Mouse (Mus musculus): ENCODE measurements around the gene Slc12a8. TPM values are rescaled to one million over a fixed set of nuclear protein-coding genes. Genes with fewer than 3 reads are reported as not detected.

Gene Slc12a8
- polyA plus RNA-seq, 1 experiment from 2014 or later: 0.83 TPM

- Histone ChIP-seq H3K27ac (replicated peaks) (no peak overlapping the region), H3K4me2 (no peak overlapping the region), H3K4me3 (no peak overlapping the region), H3K9ac (no peak overlapping the region), H3K4me1 (peaks cover 83% of the 10 kb centered on the region), H3K9me3 (no peaks in the 10 kb centered on the region), H3K27me3 (replicated peaks) (no peaks in the 10 kb centered on the region), H3K36me3 (peaks cover 54% of the 10 kb centered on the region)
- WGBS: 86% methylated on average over 12 of the region's 12 CpGs
- no peak for ATAC-seq (ENCODE audit: extremely low read depth, insufficient number of reproducible peaks, low FRiP score, low TSS enrichment)
Observed at GRCm38 (mm10) chr16:33708585-33709397, 191.7 kb downstream of the Slc12a8 start.

Other genes starting within 250 kb of the Slc12a8 start
- 36.6 and 36.9 TPM in 2 replicates for gene Zfp148, start 136.5 kb upstream of the Slc12a8 start, polyA plus RNA-seq (2015; fragmentation: Nextera tagmentation; extraction: Ambion mirVana)
- gene Heg1, start 167.0 kb downstream of the Slc12a8 start, polyA plus RNA-seq (2015; fragmentation: Nextera tagmentation; extraction: Ambion mirVana): 32.3 and 33.7 TPM in 2 replicates

All from heart, embryonic 13.5 days (tissue).